Mouse (Mus musculus): ENCODE data around the gene Ntn3. TPM values are rescaled to one million over a fixed set of nuclear protein-coding genes. Genes with fewer than 3 reads are reported as not detected.
A peak's percentile ranks its signal among the peaks of the same experiment; 100 is the strongest.

Gene Ntn3
- polyA plus RNA-seq, 1 experiment from 2014 or later, result 2.3 TPM

DNA sequence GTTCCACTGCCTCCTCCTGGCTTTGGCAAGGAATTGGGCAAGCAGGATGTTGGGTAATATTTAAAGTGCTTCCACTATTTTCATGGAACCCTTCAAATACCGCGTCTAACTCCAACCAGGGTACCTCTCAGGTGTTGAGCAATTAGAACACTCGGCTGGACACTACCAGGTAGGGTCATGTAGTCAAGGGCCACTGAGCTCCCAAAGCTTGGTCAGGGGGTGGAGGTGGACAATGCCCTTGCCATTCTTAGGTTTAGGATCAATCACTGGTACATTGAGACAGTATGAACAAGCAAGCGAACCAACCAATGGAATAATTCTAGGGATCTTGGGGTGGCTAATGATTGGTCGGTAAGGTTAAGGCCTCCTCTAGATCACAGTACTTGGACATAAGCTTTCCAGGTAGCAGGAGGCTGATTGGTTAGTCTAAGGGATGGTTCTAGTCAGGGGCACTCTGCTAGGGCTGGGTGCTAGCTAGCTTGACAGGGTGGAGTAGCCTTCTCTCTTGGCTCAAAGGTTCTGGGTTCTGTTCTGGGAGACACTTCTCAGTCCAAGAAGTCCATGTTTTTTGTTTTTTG lies 3.2 kb upstream of the Ntn3 start:
- DNase-seq (ENCODE audit: low spot score), result peak; percentile 91
- peak; percentile 55 for TF ChIP-seq CTCF (IDR thresholded peaks at IDR 0.05)
- no peak for TF ChIP-seq EP300 (IDR thresholded peaks at IDR 0.05)
- no peak overlapping the region for H3K9ac ChIP-seq (replicated peaks; ENCODE audit: low read depth)
- peaks cover 10% of the 10 kb centered on the region; the same call in 1 of the 2 replicates for H3K36me3 ChIP-seq (ENCODE audit: insufficient read depth, low read length)
- WGBS, result 29% methylated on average over 5 of the region's 5 CpGs
- no peak for ATAC-seq
- H3K4me1 ChIP-seq (ENCODE audit: insufficient read depth, low read depth, low read length), result peaks cover 21% of the 10 kb centered on the region
- peak overlapping the region; percentile 16 for H3K27ac ChIP-seq (ENCODE audit: low read length)
- peak overlapping the region; percentile 78 for H3K4me2 ChIP-seq (replicated peaks; ENCODE audit: low read depth, low read length)
- H3K9me3 ChIP-seq (ENCODE audit: low read length), result no peaks in the 10 kb centered on the region
- 0 out of 2 replicates have a peak, but pooled peaks cover 5% of the 10 kb centered on the region for H3K27me3 ChIP-seq (replicated peaks; ENCODE audit: insufficient read depth, low read length)
- 0 out of 2 replicates have a peak overlapping the region, but pooled peaks have one; percentile 35 for H3K4me3 ChIP-seq (ENCODE audit: low read depth, low read length)

DNA sequence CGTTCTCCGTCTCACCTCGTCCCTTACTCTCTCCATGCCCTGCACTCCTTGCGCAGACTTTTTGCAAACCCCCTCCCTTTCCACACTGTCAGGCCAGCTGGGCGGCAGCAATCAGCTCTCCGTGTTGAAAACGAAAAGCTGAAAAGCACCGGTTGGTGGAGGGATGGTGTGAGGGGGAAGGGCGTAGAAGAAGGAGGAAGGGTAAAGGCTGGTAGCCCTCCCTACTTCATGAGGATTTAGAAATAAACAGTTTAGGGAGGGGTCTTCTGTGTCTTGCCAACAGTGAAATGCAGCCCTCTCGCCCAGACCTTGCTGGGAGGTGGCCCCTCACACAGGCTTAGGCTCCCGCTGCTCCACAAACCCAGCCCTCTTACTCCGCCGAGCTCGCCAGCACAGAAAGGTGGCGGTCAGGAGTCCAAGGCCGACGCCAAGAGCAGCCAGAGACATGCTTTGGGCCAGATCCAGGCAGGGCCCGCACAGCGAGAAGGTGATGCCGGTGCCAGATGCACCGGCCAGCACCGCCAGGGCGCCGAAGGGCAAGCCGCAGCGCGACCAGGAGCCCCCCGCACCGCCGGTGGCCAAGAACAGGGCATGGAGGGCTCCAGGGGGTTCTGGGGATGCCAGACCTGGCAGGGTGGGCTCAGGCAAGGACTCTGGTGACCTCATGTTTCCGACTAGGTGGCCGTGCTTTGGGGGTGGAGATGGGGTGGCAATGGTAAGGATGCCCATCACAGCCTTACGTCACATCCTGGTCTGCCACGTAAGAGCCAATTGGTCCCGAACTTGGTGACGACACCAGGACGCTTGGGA lies 2.5 kb upstream of the Ntn3 start:
- Histone ChIP-seq H3K9me3 (ENCODE audit: low read length) (no peaks in the 10 kb centered on the region), H3K36me3 (ENCODE audit: insufficient read depth, low read length) (peaks cover 10% of the 10 kb centered on the region; the same call in 1 of the 2 replicates), H3K9ac (replicated peaks; ENCODE audit: low read depth) (peak overlapping the region; percentile 36; the same call in 1 of the 2 replicates), H3K4me3 (ENCODE audit: low read depth, low read length) (peak overlapping the region; percentile 35), H3K27ac (ENCODE audit: low read length) (peak overlapping the region; percentile 73), H3K27me3 (replicated peaks; ENCODE audit: insufficient read depth, low read length) (0 out of 2 replicates have a peak, but pooled peaks cover 11% of the 10 kb centered on the region), H3K4me1 (ENCODE audit: insufficient read depth, low read depth, low read length) (peaks cover 22% of the 10 kb centered on the region), H3K4me2 (replicated peaks; ENCODE audit: low read depth, low read length) (peak overlapping the region; percentile 78)
- DNase-seq (ENCODE audit: low spot score) (peak; percentile 46), ATAC-seq (peak; percentile 75)
- WGBS, result 4% methylated on average over 37 of the region's 37 CpGs
- TF ChIP-seq EP300 (IDR thresholded peaks at IDR 0.05) (no peak), CTCF (IDR thresholded peaks at IDR 0.05) (no peak)

DNA sequence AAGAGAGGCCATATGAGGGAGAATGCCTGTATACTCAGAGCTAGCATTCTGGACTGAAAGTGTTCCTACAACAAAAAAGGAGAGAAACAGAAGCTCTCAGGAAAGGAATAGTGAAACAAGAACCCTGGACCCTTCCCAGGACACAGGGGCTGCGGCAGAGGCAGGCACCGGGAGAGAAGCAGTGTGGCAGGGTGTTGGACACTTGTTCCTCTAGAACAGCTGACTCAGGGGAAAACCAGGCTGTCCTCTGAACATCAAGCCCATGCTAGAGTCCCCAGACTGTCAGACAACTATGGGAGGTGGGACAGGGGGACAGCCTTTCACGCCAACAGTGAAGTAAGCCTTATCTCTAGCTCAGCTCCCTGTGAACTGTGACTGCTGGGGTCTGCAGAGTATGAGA lies 1.3 kb upstream of the Ntn3 start:
- ATAC-seq, result no peak
- no peak for DNase-seq (ENCODE audit: low spot score)
- H3K4me1 ChIP-seq (ENCODE audit: insufficient read depth, low read depth, low read length), result peaks cover 30% of the 10 kb centered on the region

DNA sequence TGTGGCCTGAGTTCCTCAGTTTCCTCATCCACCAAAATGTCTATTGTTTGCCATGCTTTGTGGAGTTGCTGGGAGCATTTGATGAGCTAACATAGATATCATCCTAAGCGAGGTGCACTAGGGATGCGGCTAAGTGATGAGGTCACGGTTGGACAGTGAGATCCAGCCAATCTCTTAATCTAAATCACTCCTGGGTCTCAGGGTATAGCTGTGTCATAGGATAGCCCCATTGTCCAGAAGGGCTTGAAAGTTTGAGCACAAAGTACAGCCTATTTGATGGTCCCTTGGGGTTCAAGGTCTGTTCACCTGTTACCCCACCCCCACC lies 547 bp upstream of the Ntn3 start:
- ATAC-seq (no peak), DNase-seq (ENCODE audit: low spot score) (no peak)
- TF ChIP-seq CTCF (IDR thresholded peaks at IDR 0.05), result no peak
- TF ChIP-seq EP300 (IDR thresholded peaks at IDR 0.05), result no peak
- Histone ChIP-seq H3K9ac (replicated peaks; ENCODE audit: low read depth) (no peak overlapping the region), H3K4me1 (ENCODE audit: insufficient read depth, low read depth, low read length) (peaks cover 30% of the 10 kb centered on the region), H3K27me3 (replicated peaks; ENCODE audit: insufficient read depth, low read length) (0 out of 2 replicates have a peak, but pooled peaks cover 11% of the 10 kb centered on the region), H3K4me2 (replicated peaks; ENCODE audit: low read depth, low read length) (no peak overlapping the region), H3K9me3 (ENCODE audit: low read length) (no peaks in the 10 kb centered on the region), H3K27ac (ENCODE audit: low read length) (no peak overlapping the region), H3K4me3 (ENCODE audit: low read depth, low read length) (no peak overlapping the region), H3K36me3 (ENCODE audit: insufficient read depth, low read length) (no peaks in the 10 kb centered on the region)
- 66% methylated on average over 3 of the region's 3 CpGs for WGBS

More for the DNA sequence above, 1.3 kb upstream of the Ntn3 start:
- Histone ChIP-seq H3K4me2 (replicated peaks; ENCODE audit: low read depth, low read length) (no peak overlapping the region), H3K9me3 (ENCODE audit: low read length) (no peaks in the 10 kb centered on the region), H3K36me3 (ENCODE audit: insufficient read depth, low read length) (peaks cover 5% of the 10 kb centered on the region; the same call in 1 of the 2 replicates), H3K4me3 (ENCODE audit: low read depth, low read length) (no peak overlapping the region), H3K27me3 (replicated peaks; ENCODE audit: insufficient read depth, low read length) (0 out of 2 replicates have a peak, but pooled peaks cover 11% of the 10 kb centered on the region), H3K27ac (ENCODE audit: low read length) (no peak overlapping the region), H3K9ac (replicated peaks; ENCODE audit: low read depth) (no peak overlapping the region)
- WGBS, result 77% methylated on average over 3 of the region's 3 CpGs
- no peak for TF ChIP-seq EP300 (IDR thresholded peaks at IDR 0.05)
- TF ChIP-seq CTCF (IDR thresholded peaks at IDR 0.05), result no peak

DNA sequence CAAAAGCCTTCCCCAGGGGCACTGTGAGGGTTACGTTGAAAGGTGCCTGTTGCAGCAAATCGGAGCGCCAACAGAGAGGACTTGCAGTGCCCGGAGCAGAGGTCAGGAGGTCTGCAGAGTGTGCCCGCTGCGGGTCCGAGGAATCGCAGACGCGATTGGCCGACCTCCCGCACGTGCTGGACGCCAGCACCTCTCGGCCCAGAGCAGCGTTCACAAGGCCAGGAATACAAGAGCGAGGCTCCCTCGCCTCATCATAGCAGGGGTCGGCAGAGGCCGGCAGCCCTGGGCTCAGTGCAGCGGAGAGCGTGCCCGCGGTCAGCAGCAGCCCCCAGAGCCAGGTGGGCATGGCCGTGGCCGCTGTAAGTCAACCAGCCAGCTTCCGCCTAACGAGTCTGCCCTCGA lies 689 bp downstream of the Ntn3 start:
- 0 out of 2 replicates have a peak, but pooled peaks have one; percentile 0 for ATAC-seq

More for the DNA sequence above, 689 bp downstream of the Ntn3 start:
- Histone ChIP-seq H3K4me1 (ENCODE audit: insufficient read depth, low read depth, low read length) (peaks cover 40% of the 10 kb centered on the region), H3K27ac (ENCODE audit: low read length) (peak overlapping the region; percentile 16; the same call in 1 of the 2 replicates), H3K9ac (replicated peaks; ENCODE audit: low read depth) (peak overlapping the region; percentile 45; the same call in 1 of the 2 replicates), H3K4me2 (replicated peaks; ENCODE audit: low read depth, low read length) (peak overlapping the region; percentile 64), H3K4me3 (ENCODE audit: low read depth, low read length) (peak overlapping the region; percentile 36), H3K27me3 (replicated peaks; ENCODE audit: insufficient read depth, low read length) (0 out of 2 replicates have a peak, but pooled peaks cover 11% of the 10 kb centered on the region), H3K9me3 (ENCODE audit: low read length) (no peaks in the 10 kb centered on the region), H3K36me3 (ENCODE audit: insufficient read depth, low read length) (no peaks in the 10 kb centered on the region)
- no peak for TF ChIP-seq EP300 (IDR thresholded peaks at IDR 0.05)
- no peak for TF ChIP-seq CTCF (IDR thresholded peaks at IDR 0.05)
- DNase-seq (ENCODE audit: low spot score), result no peak
- 5% methylated on average over 29 of the region's 29 CpGs for WGBS
